Mouse (Mus musculus) gastrocnemius, adult 8-10 months (tissue): ENCODE measurements at regions not wholly inside any gene's neighbourhood (a gene's known extent, or its start where the extent isn't known, plus 50 kb on each side); places are given as distances from the start of the nearest gene placed in this dataset.

Experiments
- DNase-seq, 2 experiments: peaks; one replicate each; pipeline ENCODE4 v3.0.0; 2022; ENCODE audit warnings: low spot score in 2 of 2

DNA sequence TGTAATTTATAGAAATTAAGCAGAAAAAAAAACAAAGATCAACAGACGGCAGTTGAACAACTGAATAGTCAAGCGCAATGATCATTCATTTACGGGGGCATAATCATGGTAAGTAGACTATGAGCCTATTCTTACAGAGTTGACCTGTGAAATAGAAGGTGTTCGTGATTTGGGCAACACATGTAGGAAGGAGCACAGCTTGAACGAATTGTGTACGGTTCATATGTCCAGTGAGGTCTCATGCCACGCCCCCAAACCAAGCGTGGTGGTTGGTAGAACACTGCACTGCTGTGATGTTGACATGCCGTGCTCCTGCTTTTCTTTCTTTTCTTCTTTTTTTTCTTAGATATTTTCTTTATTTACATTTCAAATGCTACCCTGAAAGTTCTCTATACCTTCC is 563.1 kb downstream of the Etv1 start:
- DNase-seq: no peak

DNA sequence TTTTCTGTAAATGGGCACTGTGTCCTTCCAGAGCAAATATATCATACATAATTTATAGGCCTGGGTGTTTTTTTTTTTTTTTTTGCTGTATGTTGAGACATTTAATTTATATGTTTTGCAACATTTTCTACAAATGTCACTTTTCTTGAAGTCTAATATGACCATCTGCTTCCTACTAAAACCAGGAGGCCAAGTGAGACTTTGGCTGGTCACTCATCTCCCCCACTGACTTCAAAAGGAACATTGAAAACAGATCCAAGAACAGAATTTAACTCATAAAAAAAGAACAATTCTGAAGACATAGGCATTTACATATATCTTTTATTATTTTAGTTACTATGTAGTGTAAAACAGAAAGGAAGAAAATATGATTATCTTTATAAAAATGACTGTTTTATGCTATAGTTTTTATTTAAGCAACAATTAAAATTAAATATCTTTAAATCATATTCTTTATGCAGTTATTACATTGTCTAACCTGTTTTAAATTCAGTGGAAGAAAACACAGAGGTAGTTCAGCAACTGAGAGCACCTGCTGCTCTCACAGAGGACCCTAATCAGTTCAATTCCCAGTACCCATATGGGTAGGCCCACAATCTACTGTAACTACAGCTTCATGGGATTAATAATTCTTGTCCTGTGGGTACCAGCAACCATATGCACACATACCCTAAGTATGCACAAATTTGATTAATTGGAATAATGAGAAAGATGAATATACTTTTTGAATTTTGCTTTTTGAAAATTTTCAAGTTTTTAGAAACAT is 592.5 kb downstream of the Etv1 start:
- no peak for DNase-seq

DNA sequence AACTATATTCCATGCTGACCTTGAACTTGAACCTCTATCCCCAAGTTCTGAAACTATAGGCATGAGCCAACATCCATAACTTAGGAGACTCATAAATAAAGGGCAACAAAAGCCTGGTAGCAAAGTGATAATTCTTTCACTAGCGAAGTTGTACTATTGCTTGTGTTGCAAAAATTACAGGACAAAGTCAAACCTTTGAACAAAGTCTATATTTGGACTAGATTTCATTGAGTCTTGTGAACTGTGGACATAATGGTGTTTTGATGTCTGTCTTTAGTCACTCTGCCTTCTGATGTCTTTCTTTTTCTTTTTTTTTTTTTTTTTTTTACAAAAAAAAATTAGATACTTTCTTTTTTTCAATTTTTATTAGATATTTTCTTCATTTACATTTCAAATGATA is 594.5 kb downstream of the Etv1 start:
- DNase-seq: no peak
